Mouse (Mus musculus) liver, adult 2 months (tissue): ENCODE data around the gene Brms1l. TPM values are rescaled to one million over a fixed set of nuclear protein-coding genes. Genes with fewer than 3 reads are reported as not detected.

Experiments
- DNase-seq: peaks from one replicate; pipeline ENCODE4 v3.0.0-alpha.2; 2011; ENCODE audit warnings: low read depth, low spot score; ENCODE audit errors: extremely low read depth
- H3K27ac ChIP-seq: fragments of 200-500 bp; replicated peaks from 2 replicates; pipeline ENCODE4 v1.5.1; 2012; ENCODE audit warnings: low read depth, mild to moderate bottlenecking, control low read depth, inconsistent platforms, low read length; ENCODE audit not compliant: insufficient read depth
- H3K27me3 ChIP-seq: fragments of 200-500 bp; 2 replicates; pipeline ENCODE4 v1.6.1; 2012; ENCODE audit warnings: mild to moderate bottlenecking, moderate library complexity, low read length, inconsistent platforms; ENCODE audit not compliant: control insufficient read depth, insufficient read depth
- H3K36me3 ChIP-seq: fragments of 200-500 bp; 2 replicates; pipeline ENCODE4 v1.6.1; 2012; ENCODE audit warnings: low read length, inconsistent platforms; ENCODE audit not compliant: control insufficient read depth, insufficient read depth
- H3K4me1 ChIP-seq: fragments of 200-500 bp; 2 replicates; pipeline ENCODE4 v1.6.1; 2011; ENCODE audit warnings: low read length; ENCODE audit not compliant: control insufficient read depth, insufficient read depth
- H3K4me3 ChIP-seq: fragments of 200-500 bp; 2 replicates; pipeline ENCODE4 v1.5.1; 2011; ENCODE audit warnings: low read depth, mild to moderate bottlenecking, control low read depth, low read length, moderate library complexity; ENCODE audit not compliant: insufficient read depth
- H3K79me2 ChIP-seq: fragments of 200-500 bp; 2 replicates; pipeline ENCODE4 v1.6.1; 2012; ENCODE audit warnings: inconsistent platforms, mild to moderate bottlenecking, low read length, moderate library complexity; ENCODE audit not compliant: control insufficient read depth, insufficient read depth
- H3K9ac ChIP-seq: fragments of 200-500 bp; 2 replicates; pipeline ENCODE4 v1.6.1; 2012; ENCODE audit warnings: low read depth, mild to moderate bottlenecking, control low read depth, inconsistent platforms, low read length
- CTCF ChIP-seq: fragments of 200-500 bp; IDR thresholded peaks from 2 replicates; pipeline ENCODE4 v1.5.1; 2011; ENCODE audit warnings: low read depth, low read length, control low read depth
- POLR2A ChIP-seq: fragments of 200-500 bp; IDR thresholded peaks from 2 replicates; pipeline ENCODE4 v1.6.1; 2011; ENCODE audit warnings: low read length, control low read depth; ENCODE audit not compliant: insufficient read depth; ENCODE audit errors: extremely low read depth
- WGBS: fragments of 180-500 bp; shearing (Covaris S2); methylation state at CpG from one replicate; pipeline ENCODE4 v1.1.7; 2018; 5-methylcytosine and 5-hydroxymethylcytosine counted together
- polyA plus RNA-seq: library from polyadenylated mRNA; depleted of rRNA; stranded (reverse); fragments of >200 nt; gene quantifications from 2 replicates; pipeline ENCODE4 v1.2.3, GENCODE M21; 2012
- total RNA-seq: library from RNA; depleted of rRNA; stranded (reverse); fragments of >200 nt; gene quantifications from 2 replicates; pipeline ENCODE4 v1.2.3, GENCODE M21; 2014

The Brms1l gene
- total and polyA plus RNA-seq, 2 experiments, result 2.6 to 3.1 TPM

GRCm38 (mm10) chr12:55869622-55870322 is 33.6 kb downstream of the Brms1l start:
- no peak for DNase-seq
- Histone ChIP-seq H3K79me2 (no peaks in the 10 kb centered on the region), H3K27me3 (no peaks in the 10 kb centered on the region), H3K4me3 (no peak overlapping the region), H3K9ac (no peak overlapping the region), H3K27ac (no peak overlapping the region), H3K4me1 (no peaks in the 10 kb centered on the region), H3K36me3 (peaks cover 21% of the 10 kb centered on the region)
- 94% methylated on average over 5 of the region's 5 CpGs for WGBS
- TF ChIP-seq POLR2A, result no peak
- TF ChIP-seq CTCF, result no peak

GRCm38 (mm10) chr12:55885449-55885848 is 49.3 kb downstream of the Brms1l start:
- WGBS, result 86% methylated on average over 4 of the region's 4 CpGs

GRCm38 (mm10) chr12:55888570-55888969 is 52.4 kb downstream of the Brms1l start:
- peak; percentile 24 for DNase-seq
- no peak overlapping the region for H3K9ac ChIP-seq
- 24% methylated on average over 5 of the region's 5 CpGs for WGBS
- peaks cover 2% of the 10 kb centered on the region; the same call in 1 of the 2 replicates for H3K4me1 ChIP-seq
- H3K27ac ChIP-seq, result no peak overlapping the region
- H3K79me2 ChIP-seq, result no peaks in the 10 kb centered on the region
- no peaks in the 10 kb centered on the region for H3K36me3 ChIP-seq
- TF ChIP-seq POLR2A, result no peak
- TF ChIP-seq CTCF, result no peak
- H3K4me3 ChIP-seq, result no peak overlapping the region
- H3K27me3 ChIP-seq, result no peaks in the 10 kb centered on the region

More at GRCm38 (mm10) chr12:55885449-55885848, 49.3 kb downstream of the Brms1l start:
- Histone ChIP-seq H3K27me3 (no peaks in the 10 kb centered on the region), H3K27ac (no peak overlapping the region), H3K36me3 (no peaks in the 10 kb centered on the region), H3K4me1 (peaks cover 2% of the 10 kb centered on the region; the same call in 1 of the 2 replicates), H3K79me2 (no peaks in the 10 kb centered on the region), H3K4me3 (no peak overlapping the region), H3K9ac (no peak overlapping the region)
- DNase-seq, result no peak
- TF ChIP-seq CTCF, result no peak
- no peak for TF ChIP-seq POLR2A

- Histone ChIP-seq H3K4me3 (no peak overlapping the region), H3K9ac (no peak overlapping the region), H3K79me2 (no peaks in the 10 kb centered on the region), H3K36me3 (no peaks in the 10 kb centered on the region), H3K27me3 (no peaks in the 10 kb centered on the region), H3K27ac (no peak overlapping the region), H3K4me1 (peaks cover 2% of the 10 kb centered on the region; the same call in 1 of the 2 replicates)
- DNase-seq, result peak; percentile 86
- WGBS, result 27% methylated on average over 1 of the region's 1 CpGs
- TF ChIP-seq CTCF (no peak), POLR2A (no peak)
Observed at GRCm38 (mm10) chr12:55904801-55905200, 68.7 kb downstream of the Brms1l start.

GRCm38 (mm10) chr12:55912138-55912537 is 76.0 kb downstream of the Brms1l start:
- 62% methylated on average over 3 of the region's 3 CpGs for WGBS
- no peak for DNase-seq
- no peaks in the 10 kb centered on the region for H3K36me3 ChIP-seq

GRCm38 (mm10) chr12:55913201-55913600 is 77.1 kb downstream of the Brms1l start:
- Histone ChIP-seq H3K27me3 (no peaks in the 10 kb centered on the region; the same call in 1 of the 2 replicates), H3K79me2 (no peaks in the 10 kb centered on the region), H3K4me3 (no peak overlapping the region), H3K36me3 (no peaks in the 10 kb centered on the region), H3K9ac (no peak overlapping the region), H3K27ac (no peak overlapping the region), H3K4me1 (no peaks in the 10 kb centered on the region)
- 91% methylated on average over 9 of the region's 9 CpGs for WGBS
- no peak for DNase-seq
- no peak for TF ChIP-seq POLR2A
- TF ChIP-seq CTCF, result no peak

More at GRCm38 (mm10) chr12:55912138-55912537, 76.0 kb downstream of the Brms1l start:
- Histone ChIP-seq H3K27ac (no peak overlapping the region), H3K27me3 (no peaks in the 10 kb centered on the region; the same call in 1 of the 2 replicates), H3K4me3 (no peak overlapping the region), H3K79me2 (no peaks in the 10 kb centered on the region), H3K4me1 (no peaks in the 10 kb centered on the region), H3K9ac (no peak overlapping the region)
- TF ChIP-seq POLR2A (no peak), CTCF (no peak)
